Comparison of ENCODE assay signal across 8 mouse cellular contexts in genomic region chr16:20621191-20621990, GRCm38 (mm10). TPM values are rescaled to one million over a fixed set of nuclear protein-coding genes. Genes with fewer than 3 reads are reported as not detected.
DNase-seq lines count a peak whose midpoint lies in the region; ATAC-seq and TF ChIP-seq lines count a peak whose summit lies in the region.

Camk2n2 (minus strand) TSS chr16:20621287.

- peaks cover 24% of the 10 kb centered on the region for H3K27me3 ChIP-seq in intestine, embryonic 15.5 days (replicated peaks)
- H3K27me3 ChIP-seq in limb, embryonic 13.5 days: peaks cover 49% of the 10 kb centered on the region
- H3K27me3 ChIP-seq in midbrain, embryonic 12.5 days: peaks cover 22% of the 10 kb centered on the region

- DNase-seq in 3T3-L1 (ENCODE audit: low read depth, low spot score): peak; percentile 70
- peak; percentile 66 for DNase-seq in adipocyte (ENCODE audit: low spot score)
- DNase-seq in spleen, postnatal 36 days (ENCODE audit: low spot score in 2 of 2): peak; percentile 47 to 54

- peak within 1 kb of the TSS; percentile 58 for H3K27ac ChIP-seq in cortical plate, adult 2 months (ENCODE audit: insufficient read depth, low read length)
- H3K27ac ChIP-seq in intestine, embryonic 15.5 days: peak within 1 kb of the TSS; percentile 27; the same call in 1 of the 2 replicates
- H3K27ac ChIP-seq in limb, embryonic 13.5 days: no peak within 1 kb of the TSS
- H3K27ac ChIP-seq in midbrain, embryonic 12.5 days (replicated peaks): peak within 1 kb of the TSS; percentile 90

- ATAC-seq in granulocyte monocyte progenitor cell, adult 5-6 weeks (replicated peaks; ENCODE audit: poor library complexity, severe bottlenecking): peak; percentile 38
- peak; percentile 75 for ATAC-seq in intestine, embryonic 15.5 days
- peak; percentile 53 for ATAC-seq in limb, embryonic 13.5 days (ENCODE audit: low FRiP score, low read depth)
- peak; percentile 74 for ATAC-seq in midbrain, embryonic 12.5 days (ENCODE audit: low FRiP score, low read depth)

- peak within 1 kb of the TSS; percentile 61 for H3K9ac ChIP-seq in intestine, embryonic 15.5 days
- peak within 1 kb of the TSS; percentile 75 for H3K9ac ChIP-seq in limb, embryonic 13.5 days
- peak within 1 kb of the TSS; percentile 78 for H3K9ac ChIP-seq in midbrain, embryonic 12.5 days (replicated peaks)

- H3K4me1 ChIP-seq in cortical plate, adult 2 months (ENCODE audit: control insufficient read depth, insufficient read depth, low read length): no peaks in the 10 kb centered on the region
- peaks cover 24% of the 10 kb centered on the region for H3K4me1 ChIP-seq in intestine, embryonic 15.5 days (replicated peaks)
- peaks cover 32% of the 10 kb centered on the region for H3K4me1 ChIP-seq in limb, embryonic 13.5 days
- H3K4me1 ChIP-seq in midbrain, embryonic 12.5 days: peaks cover 26% of the 10 kb centered on the region

- no peak for TF ChIP-seq CTCF in cortical plate, adult 2 months (IDR thresholded peaks at IDR 0.05; ENCODE audit: extremely low read depth, insufficient read depth, low read length)

- WGBS in intestine, embryonic 15.5 days: 1% methylated on average over 56 of the region's 92 CpGs
- under 1% methylated on average over 66 of the region's 92 CpGs for WGBS in limb, embryonic 13.5 days
- WGBS in midbrain, embryonic 12.5 days: under 1% methylated on average over 69 of the region's 92 CpGs

- H3K4me3 ChIP-seq in cortical plate, adult 2 months (ENCODE audit: insufficient read depth, low read length): peak within 1 kb of the TSS; percentile 69
- peak within 1 kb of the TSS; percentile 61 for H3K4me3 ChIP-seq in intestine, embryonic 15.5 days (replicated peaks)
- H3K4me3 ChIP-seq in limb, embryonic 13.5 days: peak within 1 kb of the TSS; percentile 71
- peak within 1 kb of the TSS; percentile 76 for H3K4me3 ChIP-seq in midbrain, embryonic 12.5 days

- no peaks in the 10 kb centered on the region for H3K36me3 ChIP-seq in intestine, embryonic 15.5 days
- peaks cover 12% of the 10 kb centered on the region for H3K36me3 ChIP-seq in limb, embryonic 13.5 days
- peaks cover 4% of the 10 kb centered on the region; the same call in 1 of the 2 replicates for H3K36me3 ChIP-seq in midbrain, embryonic 12.5 days

- peak within 1 kb of the TSS; percentile 97 for H3K4me2 ChIP-seq in intestine, embryonic 15.5 days (replicated peaks)
- H3K4me2 ChIP-seq in limb, embryonic 13.5 days (replicated peaks): peak within 1 kb of the TSS; percentile 99
- H3K4me2 ChIP-seq in midbrain, embryonic 12.5 days (replicated peaks): peak within 1 kb of the TSS; percentile 94

- H3K9me3 ChIP-seq in intestine, embryonic 15.5 days: no peaks in the 10 kb centered on the region
- no peaks in the 10 kb centered on the region for H3K9me3 ChIP-seq in limb, embryonic 13.5 days
- H3K9me3 ChIP-seq in midbrain, embryonic 12.5 days: no peaks in the 10 kb centered on the region

- TF ChIP-seq POLR2A in cortical plate, adult 2 months (IDR thresholded peaks at IDR 0.05; ENCODE audit: extremely low read depth, insufficient read depth, low read length): no peak

RNA-seq across cellular contexts. Expression of gene Camk2n2, which starts in this region (rescaled TPM):
- polyA plus RNA-seq in cortical plate, adult 2 months (2012; rRNA removed): 188 and 191 TPM in 2 replicates
- total RNA-seq in granulocyte monocyte progenitor cell, adult 5-6 weeks (2014; fragmentation: Nextera tagmentation): 0.56 TPM in 1 of 2 replicates, not detected in the other
- total RNA-seq in granulocyte monocyte progenitor cell, adult 5-6 weeks (2017): 0.43 and 1.8 TPM in 2 replicates
- 0.83 and 0.97 TPM in 2 replicates for polyA plus RNA-seq in intestine, embryonic 15.5 days (2015; fragmentation: Nextera tagmentation; extraction: Ambion mirVana)
- polyA plus RNA-seq in limb, embryonic 13.5 days (2015; fragmentation: Nextera tagmentation; extraction: Ambion mirVana): 0.92 and 1.2 TPM in 2 replicates
- 8.8 and 9.8 TPM in 2 replicates for polyA plus RNA-seq in midbrain, embryonic 12.5 days (2016; fragmentation: Nextera tagmentation; extraction: Ambion mirVana)

Comparison
In these comparisons a context has a peak if more than half of its experiments do, and no peak if none do; other contexts are left out.
1. RNA of gene Camk2n2 (polyA plus RNA-seq): 188 to 191 TPM in cortical plate, adult 2 months; 8.8 to 9.8 TPM in midbrain, embryonic 12.5 days, 0.92 to 1.2 TPM in limb, embryonic 13.5 days and 0.83 to 0.97 TPM in intestine, embryonic 15.5 days; every median in the first group is over 10 times any median in the second.
2. Peak in ATAC-seq, H3K4me3 ChIP-seq, H3K27ac ChIP-seq, H3K9ac ChIP-seq and H3K4me2 ChIP-seq in intestine, embryonic 15.5 days; RNA of the gene not detected or under 1 TPM.
3. Peak in every context shown above with its lines, with median percentiles within 50 percentile points of each other: DNase-seq, H3K4me3 ChIP-seq, ATAC-seq, H3K4me2 ChIP-seq and H3K9ac ChIP-seq.